Mouse (Mus musculus) intestine, embryonic 14.5 days (tissue): ENCODE results near the gene Erv3. TPM values are rescaled to one million over a fixed set of nuclear protein-coding genes. Genes with fewer than 3 reads are reported as not detected.

Experiments
- ATAC-seq: fragments of 200-750 bp; cut with Nextera tagmentation; replicated peaks from 2 replicates; pipeline ENCODE4 v1.8.0; 2017; ENCODE audit warnings: low read depth, moderate number of reproducible peaks, moderate TSS enrichment, moderate library complexity; ENCODE audit not compliant: low FRiP score, low TSS enrichment
- DNase-seq: peaks from one replicate; pipeline ENCODE4 v3.0.0-alpha.2; 2018; ENCODE audit warnings: low spot score
- H3K27ac ChIP-seq: fragments of 300-500 bp; sonication (generic); 2 replicates; pipeline ENCODE4 v1.5.1; 2014; ENCODE audit warnings: low read depth, mild to moderate bottlenecking, control low read depth
- H3K27me3 ChIP-seq: fragments of 300-500 bp; sonication (generic); replicated peaks from 2 replicates; pipeline ENCODE4 v1.6.1; 2014; ENCODE audit warnings: low read length, control low read depth; ENCODE audit not compliant: control insufficient read depth, insufficient read depth
- H3K36me3 ChIP-seq: fragments of 300-500 bp; sonication (generic); 2 replicates; pipeline ENCODE4 v1.6.1; 2014; ENCODE audit warnings: low read length, control low read depth; ENCODE audit not compliant: control insufficient read depth, insufficient read depth
- H3K4me1 ChIP-seq: fragments of 300-500 bp; sonication (generic); replicated peaks from 2 replicates; pipeline ENCODE4 v1.6.1; 2014; ENCODE audit warnings: low read length, control low read depth, mixed read lengths; ENCODE audit not compliant: control insufficient read depth, insufficient read depth
- H3K4me2 ChIP-seq: fragments of 300-500 bp; sonication (generic); 2 replicates; pipeline ENCODE4 v1.6.1; 2014; ENCODE audit warnings: low read length
- H3K4me3 ChIP-seq: fragments of 300-500 bp; sonication (generic); 2 replicates; pipeline ENCODE4 v1.5.1; 2014; ENCODE audit warnings: low read depth, low read length, control low read depth, mixed read lengths
- H3K9ac ChIP-seq: fragments of 300-500 bp; sonication (generic); 2 replicates; pipeline ENCODE4 v1.6.1; 2014; ENCODE audit warnings: mild to moderate bottlenecking, low read length
- H3K9me3 ChIP-seq: fragments of 300-500 bp; sonication (generic); 2 replicates; pipeline ENCODE4 v1.6.1; 2016; ENCODE audit warnings: low read length, control low read depth; ENCODE audit not compliant: control insufficient read depth
- WGBS: fragments of 180-500 bp; shearing (Covaris S2); extraction: QIAGEN DNeasy Blood & Tissue Kit; methylation state at CpG from one replicate; pipeline ENCODE4 v1.1.7; 2014; 5-methylcytosine and 5-hydroxymethylcytosine counted together
- polyA plus RNA-seq: library from polyadenylated mRNA; unstranded; fragments of >200 nt; fragmentation: Nextera tagmentation; extraction: Ambion mirVana; gene quantifications from 2 replicates; pipeline ENCODE4 v1.2.1, GENCODE M21; 2014

The Erv3 gene
- polyA plus RNA-seq, 1 experiment from 2014 or later = not detected

DNA sequence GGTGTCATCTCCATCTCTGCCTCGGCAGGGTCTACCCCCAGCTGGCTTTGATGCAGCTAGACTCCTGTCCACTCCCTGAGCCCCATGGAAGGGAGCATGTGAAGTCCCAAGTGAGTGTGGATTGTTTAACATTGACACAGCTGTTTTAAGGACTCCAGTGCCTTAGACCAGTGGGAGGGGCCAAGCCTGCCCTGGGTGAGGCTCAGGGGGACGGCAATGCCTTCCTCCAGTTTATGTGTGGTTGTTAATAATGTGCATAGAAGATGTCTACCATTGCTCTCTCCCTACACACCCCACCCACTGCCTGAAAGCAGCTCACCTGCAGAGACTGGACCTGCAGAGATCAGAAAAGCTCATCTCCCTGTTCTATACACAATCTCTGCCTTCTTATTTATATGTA lies 35.6 kb downstream of the Erv3 start:
- Histone ChIP-seq H3K27me3 (no peaks in the 10 kb centered on the region), H3K27ac (no peak overlapping the region), H3K4me3 (no peak overlapping the region), H3K9me3 (no peaks in the 10 kb centered on the region), H3K9ac (no peak overlapping the region), H3K36me3 (no peaks in the 10 kb centered on the region), H3K4me2 (no peak overlapping the region), H3K4me1 (peaks cover 4% of the 10 kb centered on the region)
- 27% methylated on average over 2 of the region's 2 CpGs for WGBS
- ATAC-seq = no peak
- DNase-seq = no peak

DNA sequence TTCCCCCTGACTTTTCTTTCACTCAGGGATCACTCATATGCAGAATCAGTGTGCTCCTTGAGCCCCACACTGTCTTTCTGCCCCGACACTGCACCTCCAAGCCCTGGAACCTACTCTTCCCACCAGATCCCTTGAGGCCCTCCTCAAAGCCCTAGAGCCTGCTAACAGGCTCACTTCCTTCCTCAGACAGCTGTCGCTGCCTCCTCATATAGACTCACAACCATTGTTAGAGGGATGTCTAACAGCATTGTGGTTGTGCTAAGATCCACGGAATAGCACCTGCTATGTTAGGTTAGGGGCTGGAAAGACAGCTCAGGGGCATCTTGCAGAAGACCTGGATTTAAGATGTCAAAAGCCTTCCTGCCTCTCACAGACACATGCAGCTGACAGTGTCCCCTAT lies 37.1 kb downstream of the Erv3 start:
- H3K4me2 ChIP-seq = no peak overlapping the region
- DNase-seq (no peak), ATAC-seq (no peak)
- no peaks in the 10 kb centered on the region for H3K27me3 ChIP-seq
- H3K4me1 ChIP-seq = peaks cover 4% of the 10 kb centered on the region
- 81% methylated on average over 3 of the region's 3 CpGs for WGBS
- no peak overlapping the region for H3K4me3 ChIP-seq
- H3K9ac ChIP-seq = no peak overlapping the region
- no peak overlapping the region for H3K27ac ChIP-seq
- no peaks in the 10 kb centered on the region for H3K36me3 ChIP-seq
- no peaks in the 10 kb centered on the region for H3K9me3 ChIP-seq

DNA sequence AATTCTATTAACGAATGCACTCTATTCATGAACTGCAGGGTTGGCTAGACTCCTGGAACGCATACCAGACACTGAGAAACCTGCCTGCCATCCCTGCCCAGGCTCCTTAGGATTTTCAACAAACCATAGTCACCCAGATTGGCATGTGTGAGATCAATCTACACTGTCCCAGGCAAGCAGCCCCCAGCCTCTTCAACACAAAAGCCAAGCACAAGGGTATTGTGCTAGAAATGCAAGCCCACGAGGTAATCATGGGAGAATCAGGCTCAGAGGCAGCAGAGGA lies 37.9 kb downstream of the Erv3 start:
- Histone ChIP-seq H3K36me3 (no peaks in the 10 kb centered on the region), H3K4me2 (no peak overlapping the region), H3K4me1 (peaks cover 4% of the 10 kb centered on the region), H3K4me3 (no peak overlapping the region), H3K27me3 (no peaks in the 10 kb centered on the region), H3K9ac (no peak overlapping the region), H3K9me3 (no peaks in the 10 kb centered on the region), H3K27ac (no peak overlapping the region)
- 62% methylated on average over 3 of the region's 3 CpGs for WGBS
- ATAC-seq = no peak
- no peak for DNase-seq

DNA sequence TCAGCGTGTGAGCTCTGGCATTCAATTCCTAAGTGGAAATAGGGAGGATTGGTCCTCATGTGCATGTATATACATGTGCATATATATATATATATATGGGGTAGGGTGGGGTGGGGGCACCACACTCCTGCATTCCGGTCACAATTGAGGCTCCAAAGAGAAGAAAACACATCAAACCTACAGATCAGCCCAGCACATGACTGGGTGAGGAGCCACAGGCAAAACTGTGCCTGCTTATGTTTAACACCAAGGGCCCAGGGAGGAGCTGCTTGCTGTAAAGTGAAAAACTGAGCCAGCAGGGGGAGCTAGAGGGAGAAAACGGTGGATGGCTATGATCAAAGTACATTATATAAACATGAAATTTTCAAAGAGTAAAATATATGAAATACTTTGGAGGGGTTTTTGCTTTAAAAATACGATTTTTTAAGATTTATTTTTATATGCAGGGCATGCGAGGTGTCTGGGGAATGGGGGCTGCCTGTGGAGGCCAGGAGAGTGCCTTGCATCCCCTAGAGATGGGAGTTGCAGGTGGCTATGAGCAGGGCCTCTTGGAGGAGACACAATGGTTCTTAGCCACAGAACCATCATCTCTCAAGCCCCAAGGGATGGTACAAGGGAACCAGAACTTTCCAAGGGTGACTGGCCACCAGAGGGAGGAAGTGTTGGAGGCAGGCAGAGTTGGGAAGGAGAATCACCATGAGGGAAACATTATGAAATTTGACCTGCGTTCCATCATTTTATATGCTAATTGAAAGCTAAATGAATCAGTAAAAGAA lies 38.4 kb downstream of the Erv3 start:
- H3K36me3 ChIP-seq = no peaks in the 10 kb centered on the region
- DNase-seq (peak; percentile 94), ATAC-seq (peak; percentile 60; the same call in 1 of the 2 replicates)
- H3K4me1 ChIP-seq = peaks cover 4% of the 10 kb centered on the region
- H3K27ac ChIP-seq = no peak overlapping the region
- H3K4me2 ChIP-seq = no peak overlapping the region
- H3K9me3 ChIP-seq = no peaks in the 10 kb centered on the region
- H3K4me3 ChIP-seq = no peak overlapping the region
- no peaks in the 10 kb centered on the region for H3K27me3 ChIP-seq
- 32% methylated on average over 6 of the region's 6 CpGs for WGBS
- no peak overlapping the region for H3K9ac ChIP-seq

DNA sequence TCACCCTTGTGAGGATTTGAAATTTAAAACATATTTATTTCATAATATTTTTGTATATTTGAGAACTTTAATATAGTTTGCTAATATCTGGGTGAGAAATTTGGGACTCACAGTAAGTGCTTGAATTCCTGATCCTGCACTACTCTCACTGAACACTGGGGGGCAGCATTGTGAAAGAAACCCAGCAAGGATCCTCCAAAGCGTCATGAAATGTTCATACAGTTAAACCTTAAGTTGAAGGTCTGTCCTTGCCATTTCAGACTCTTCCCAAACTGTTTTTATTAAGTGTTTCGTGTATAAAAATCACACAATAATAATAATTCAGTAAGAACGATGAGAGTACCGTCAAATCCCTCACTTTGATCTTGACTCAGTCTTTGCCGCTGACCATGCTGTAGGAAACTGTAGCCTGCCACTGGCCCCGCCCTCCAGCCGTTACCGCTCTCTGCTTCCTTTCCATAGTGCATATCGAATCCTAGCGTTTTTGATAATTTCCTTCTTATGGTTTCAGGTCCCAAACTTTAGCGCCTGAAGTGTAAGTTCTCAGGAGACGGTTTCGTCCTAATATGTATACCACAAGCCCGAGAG lies 39.4 kb downstream of the Erv3 start:
- Histone ChIP-seq H3K4me1 (peaks cover 4% of the 10 kb centered on the region), H3K4me2 (peak overlapping the region; percentile 52), H3K9me3 (no peaks in the 10 kb centered on the region), H3K9ac (no peak overlapping the region), H3K36me3 (no peaks in the 10 kb centered on the region), H3K27me3 (no peaks in the 10 kb centered on the region), H3K4me3 (peak overlapping the region; percentile 11), H3K27ac (no peak overlapping the region)
- peak; percentile 50; the same call in 1 of the 2 replicates for ATAC-seq
- 23% methylated on average over 14 of the region's 14 CpGs for WGBS
- peak; percentile 94 for DNase-seq

DNA sequence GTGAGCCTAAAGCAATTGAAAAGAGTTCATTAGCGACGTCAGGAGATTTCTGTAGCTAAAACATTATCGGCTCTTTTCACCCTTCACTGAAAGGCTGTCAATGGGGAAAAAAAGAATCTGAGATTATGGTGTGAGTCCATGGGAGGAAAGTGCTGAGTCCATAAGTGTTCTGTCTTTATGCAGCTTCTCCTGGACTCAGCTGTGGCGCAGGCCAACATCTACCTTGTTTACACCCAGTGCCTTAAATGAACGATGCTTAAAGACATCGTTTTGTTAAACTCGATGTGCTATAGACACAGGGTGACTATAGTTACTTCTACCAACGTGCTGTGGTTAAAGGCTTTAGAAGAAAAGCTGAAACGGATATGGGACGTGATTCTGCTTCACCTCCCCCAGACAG lies 45.2 kb downstream of the Erv3 start:
- Histone ChIP-seq H3K4me3 (no peak overlapping the region), H3K36me3 (no peaks in the 10 kb centered on the region), H3K27me3 (no peaks in the 10 kb centered on the region), H3K4me1 (no peaks in the 10 kb centered on the region), H3K9me3 (no peaks in the 10 kb centered on the region), H3K4me2 (no peak overlapping the region), H3K9ac (no peak overlapping the region), H3K27ac (no peak overlapping the region)
- no peak for DNase-seq
- 81% methylated on average over 10 of the region's 10 CpGs for WGBS
- ATAC-seq = no peak

DNA sequence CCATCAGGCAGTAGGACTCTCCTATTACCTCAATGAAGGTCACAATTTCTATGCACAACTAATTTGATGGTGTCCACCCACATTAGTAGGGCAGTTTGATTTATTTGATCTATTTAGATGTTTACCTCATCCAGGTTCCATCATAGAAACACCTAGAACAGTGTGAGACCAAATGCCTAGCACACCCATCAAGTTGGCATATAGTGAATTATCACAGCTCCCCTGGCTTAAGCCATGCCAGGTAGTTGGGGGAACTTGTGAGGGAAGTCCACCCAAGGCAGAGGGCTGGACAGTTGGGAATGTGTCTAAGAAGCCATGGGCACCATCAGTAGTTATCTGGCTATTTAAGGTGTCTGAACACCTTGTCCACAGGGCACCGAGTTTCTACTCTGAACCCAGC lies 46.1 kb downstream of the Erv3 start:
- Histone ChIP-seq H3K27me3 (no peaks in the 10 kb centered on the region), H3K27ac (no peak overlapping the region), H3K36me3 (no peaks in the 10 kb centered on the region), H3K9ac (no peak overlapping the region), H3K4me1 (no peaks in the 10 kb centered on the region; the same call in 1 of the 2 replicates), H3K4me2 (no peak overlapping the region), H3K9me3 (no peaks in the 10 kb centered on the region), H3K4me3 (no peak overlapping the region)
- no peak for ATAC-seq
- WGBS = 84% methylated on average over 1 of the region's 1 CpGs
- DNase-seq = no peak

DNA sequence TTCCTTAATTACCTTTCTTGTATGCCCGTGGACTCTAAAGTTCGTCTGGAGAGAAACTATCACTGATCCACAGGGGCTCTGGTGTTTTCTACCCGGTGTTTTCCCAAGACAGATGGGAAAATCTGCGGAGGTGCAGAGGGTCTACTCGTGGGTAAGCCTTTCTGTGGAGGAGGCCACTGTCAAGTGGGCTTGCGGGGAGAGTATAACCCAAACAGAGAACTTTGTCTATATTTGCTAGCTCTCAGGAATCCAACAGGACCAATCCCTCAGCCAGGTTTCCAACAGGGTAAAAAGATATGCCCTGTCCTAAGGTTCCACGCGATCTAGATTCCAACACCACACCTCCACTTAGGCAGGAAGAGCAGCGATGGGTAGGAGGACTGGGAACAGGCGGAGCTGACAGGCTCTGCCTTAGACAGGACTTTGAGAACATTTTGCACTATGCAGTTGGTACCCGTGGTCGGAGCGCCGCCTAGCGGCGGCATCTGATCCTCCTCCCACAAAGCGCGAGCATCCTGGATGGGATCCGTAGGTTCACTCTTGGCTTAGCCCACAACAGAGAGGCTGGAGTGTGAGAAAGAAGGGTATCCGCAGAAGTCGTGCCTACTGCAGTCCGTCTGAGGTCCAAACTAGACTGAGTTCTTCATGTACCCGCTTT lies 46.9 kb downstream of the Erv3 start:
- Histone ChIP-seq H3K27ac (no peak overlapping the region), H3K9ac (no peak overlapping the region), H3K36me3 (no peaks in the 10 kb centered on the region), H3K4me2 (no peak overlapping the region), H3K27me3 (no peaks in the 10 kb centered on the region), H3K4me1 (no peaks in the 10 kb centered on the region; the same call in 1 of the 2 replicates), H3K9me3 (no peaks in the 10 kb centered on the region), H3K4me3 (no peak overlapping the region)
- ATAC-seq (peak; percentile 78), DNase-seq (peak; percentile 94)
- WGBS = 19% methylated on average over 23 of the region's 23 CpGs
